Mouse (Mus musculus): ENCODE measurements around the gene Eef2. TPM values are rescaled to one million over a fixed set of nuclear protein-coding genes. Genes with fewer than 3 reads are reported as not detected.

The Eef2 gene
- polyA plus RNA-seq, 1 experiment: 1,330 TPM

DNA sequence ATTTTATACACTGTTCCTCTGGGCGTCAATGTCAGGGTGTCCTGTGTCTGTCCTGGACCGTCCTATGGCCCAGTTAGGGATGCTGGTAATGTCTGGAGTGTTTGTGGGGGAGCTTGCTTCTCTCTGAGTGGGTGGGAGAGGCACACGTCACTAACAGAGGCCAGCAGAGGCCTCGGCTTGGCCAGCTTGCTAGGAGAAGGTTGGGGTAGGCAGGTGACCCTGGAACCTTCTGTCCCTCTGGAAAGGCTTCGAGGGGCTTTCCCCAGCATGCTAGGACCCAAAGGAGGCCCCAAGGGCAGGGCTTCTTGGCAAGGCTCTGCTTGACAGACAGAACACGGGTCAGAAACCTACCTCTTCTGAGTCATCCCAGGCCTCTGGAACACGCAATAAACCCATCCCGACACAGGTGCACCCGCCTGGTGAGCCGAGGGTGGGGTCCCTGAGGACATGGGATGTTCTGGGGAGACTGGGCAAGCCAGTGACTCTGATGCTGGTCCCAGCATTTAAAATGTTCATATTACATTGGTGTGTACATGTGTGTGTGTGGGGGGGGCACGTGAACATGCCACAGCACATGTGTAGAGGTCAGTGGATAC lies 20.1 kb downstream of the Eef2 start:
- Histone ChIP-seq H3K27ac (ENCODE audit: insufficient read depth, low read depth, low read length) (no peak overlapping the region), H3K36me3 (ENCODE audit: control insufficient read depth, insufficient read depth, low read length) (no peaks in the 10 kb centered on the region), H3K27me3 (replicated peaks; ENCODE audit: control insufficient read depth, insufficient read depth, low read length) (no peaks in the 10 kb centered on the region), H3K4me3 (ENCODE audit: insufficient read depth, low read depth, low read length) (no peak overlapping the region), H3K4me1 (ENCODE audit: control insufficient read depth, insufficient read depth, low read length) (peaks cover 2% of the 10 kb centered on the region; the same call in 1 of the 2 replicates)
- TF ChIP-seq POLR2A (IDR thresholded peaks at IDR 0.05; ENCODE audit: low read depth, low read length): no peak
- TF ChIP-seq CTCF (conservative IDR thresholded peaks at IDR 0.05; ENCODE audit: insufficient read depth, insufficient read length, low read depth, low read length): no peak
- 69% methylated on average over 11 of the region's 11 CpGs for WGBS
- no peak for DNase-seq

DNA sequence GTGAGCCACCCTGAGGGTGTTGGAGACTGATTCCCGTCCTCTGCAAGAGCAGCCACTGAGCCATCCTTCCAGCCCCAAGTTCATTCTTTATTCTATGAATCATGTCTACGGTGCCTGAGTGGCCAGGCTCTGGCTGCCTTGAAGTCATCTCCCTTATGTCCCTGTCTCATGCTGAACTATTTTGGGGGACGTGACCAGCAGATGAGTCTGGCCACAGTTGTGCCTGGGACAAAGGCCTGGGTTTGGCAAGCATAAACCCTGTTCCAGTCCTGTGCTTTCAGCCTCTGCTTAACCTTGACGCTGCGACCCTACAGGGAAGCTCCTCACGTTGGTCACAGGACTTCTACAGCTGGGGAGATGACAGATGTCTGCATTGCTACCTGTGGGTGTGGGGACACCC lies 20.9 kb downstream of the Eef2 start:
- Histone ChIP-seq H3K4me1 (ENCODE audit: control insufficient read depth, insufficient read depth, low read length) (no peaks in the 10 kb centered on the region), H3K27me3 (replicated peaks; ENCODE audit: control insufficient read depth, insufficient read depth, low read length) (no peaks in the 10 kb centered on the region), H3K4me3 (ENCODE audit: insufficient read depth, low read depth, low read length) (no peak overlapping the region), H3K27ac (ENCODE audit: insufficient read depth, low read depth, low read length) (no peak overlapping the region), H3K36me3 (ENCODE audit: control insufficient read depth, insufficient read depth, low read length) (no peaks in the 10 kb centered on the region)
- TF ChIP-seq CTCF (conservative IDR thresholded peaks at IDR 0.05; ENCODE audit: insufficient read depth, insufficient read length, low read depth, low read length): no peak
- TF ChIP-seq POLR2A (IDR thresholded peaks at IDR 0.05; ENCODE audit: low read depth, low read length): no peak
- DNase-seq: no peak
- WGBS: 53% methylated on average over 6 of the region's 6 CpGs

DNA sequence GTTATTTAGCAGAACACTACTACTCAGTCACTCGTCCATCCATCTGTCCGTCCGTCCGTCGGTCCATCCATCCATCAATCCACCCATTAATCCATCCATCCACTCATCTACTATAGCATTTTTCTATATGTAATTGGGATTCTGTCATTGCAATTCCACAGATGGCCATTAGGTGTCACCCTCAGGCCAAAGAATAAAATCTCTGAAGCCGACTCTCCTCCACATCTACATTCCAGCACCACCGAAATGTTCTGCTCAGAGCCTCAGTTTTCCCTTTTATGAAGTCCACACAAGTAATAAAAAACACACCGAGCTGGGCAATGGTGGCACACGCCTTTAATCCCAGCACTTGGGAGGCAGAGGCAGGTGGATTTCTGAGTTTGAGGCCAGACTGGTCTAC lies 21.8 kb downstream of the Eef2 start:
- Histone ChIP-seq H3K4me1 (ENCODE audit: control insufficient read depth, insufficient read depth, low read length) (no peaks in the 10 kb centered on the region), H3K36me3 (ENCODE audit: control insufficient read depth, insufficient read depth, low read length) (no peaks in the 10 kb centered on the region), H3K27me3 (replicated peaks; ENCODE audit: control insufficient read depth, insufficient read depth, low read length) (no peaks in the 10 kb centered on the region), H3K4me3 (ENCODE audit: insufficient read depth, low read depth, low read length) (no peak overlapping the region), H3K27ac (ENCODE audit: insufficient read depth, low read depth, low read length) (no peak overlapping the region)
- peak; percentile 62 for DNase-seq
- no peak for TF ChIP-seq POLR2A (IDR thresholded peaks at IDR 0.05; ENCODE audit: low read depth, low read length)
- peak; percentile 54 for TF ChIP-seq CTCF (conservative IDR thresholded peaks at IDR 0.05; ENCODE audit: insufficient read depth, insufficient read length, low read depth, low read length)
- WGBS: under 1% methylated on average over 9 of the region's 9 CpGs

DNA sequence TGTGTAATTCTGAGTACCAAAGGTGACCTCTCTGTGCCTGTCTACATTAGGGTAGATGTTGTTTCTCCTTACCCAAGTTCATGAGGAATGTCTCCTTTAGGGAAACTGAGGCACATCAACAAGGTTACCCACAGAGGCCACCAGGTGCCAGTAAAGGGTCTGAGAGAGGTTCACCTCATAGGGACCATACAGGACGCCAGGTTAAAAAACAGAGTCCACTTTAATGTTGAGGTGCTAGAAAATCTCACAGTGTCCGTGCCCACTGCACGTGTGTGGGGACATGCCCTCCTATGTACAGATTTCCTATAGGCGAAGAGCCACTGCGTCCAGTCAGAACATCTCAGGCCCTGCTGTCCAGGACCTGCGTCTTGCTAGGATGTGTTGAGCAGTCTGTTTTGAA lies 22.6 kb downstream of the Eef2 start:
- WGBS: 86% methylated on average over 6 of the region's 6 CpGs
- H3K27me3 ChIP-seq (replicated peaks; ENCODE audit: control insufficient read depth, insufficient read depth, low read length): no peaks in the 10 kb centered on the region

DNA sequence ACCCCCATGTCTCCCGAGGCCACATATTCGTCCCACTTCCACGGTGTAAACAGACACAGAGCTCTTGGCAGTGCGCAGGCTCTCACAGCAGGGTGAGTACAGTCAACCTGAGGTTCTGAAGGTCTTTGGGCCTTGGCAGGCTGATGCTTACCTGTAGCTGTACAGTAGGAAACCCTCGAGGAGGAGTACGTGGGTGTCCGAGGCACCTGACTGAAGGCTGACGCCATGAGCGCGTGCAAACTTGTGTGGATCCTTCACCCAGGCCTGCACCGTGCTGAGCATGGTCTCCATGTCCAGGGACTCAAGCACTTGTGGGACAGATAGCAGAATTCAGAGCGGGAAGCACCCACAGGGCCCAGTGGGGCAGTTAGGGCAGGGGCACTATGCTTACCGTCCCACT lies 23.7 kb downstream of the Eef2 start:
- Histone ChIP-seq H3K36me3 (ENCODE audit: control insufficient read depth, insufficient read depth, low read length) (no peaks in the 10 kb centered on the region), H3K4me3 (ENCODE audit: insufficient read depth, low read depth, low read length) (no peak overlapping the region), H3K4me1 (ENCODE audit: control insufficient read depth, insufficient read depth, low read length) (no peaks in the 10 kb centered on the region), H3K27me3 (replicated peaks; ENCODE audit: control insufficient read depth, insufficient read depth, low read length) (no peaks in the 10 kb centered on the region), H3K27ac (ENCODE audit: insufficient read depth, low read depth, low read length) (no peak overlapping the region)
- DNase-seq: no peak
- TF ChIP-seq CTCF (conservative IDR thresholded peaks at IDR 0.05; ENCODE audit: insufficient read depth, insufficient read length, low read depth, low read length): no peak
- no peak for TF ChIP-seq POLR2A (IDR thresholded peaks at IDR 0.05; ENCODE audit: low read depth, low read length)
- WGBS: 84% methylated on average over 13 of the region's 13 CpGs

More for the DNA sequence above, 22.6 kb downstream of the Eef2 start:
- TF ChIP-seq POLR2A (IDR thresholded peaks at IDR 0.05; ENCODE audit: low read depth, low read length) (no peak), CTCF (conservative IDR thresholded peaks at IDR 0.05; ENCODE audit: insufficient read depth, insufficient read length, low read depth, low read length) (no peak)
- Histone ChIP-seq H3K36me3 (ENCODE audit: control insufficient read depth, insufficient read depth, low read length) (no peaks in the 10 kb centered on the region), H3K4me1 (ENCODE audit: control insufficient read depth, insufficient read depth, low read length) (no peaks in the 10 kb centered on the region), H3K4me3 (ENCODE audit: insufficient read depth, low read depth, low read length) (no peak overlapping the region), H3K27ac (ENCODE audit: insufficient read depth, low read depth, low read length) (no peak overlapping the region)
- no peak for DNase-seq

DNA sequence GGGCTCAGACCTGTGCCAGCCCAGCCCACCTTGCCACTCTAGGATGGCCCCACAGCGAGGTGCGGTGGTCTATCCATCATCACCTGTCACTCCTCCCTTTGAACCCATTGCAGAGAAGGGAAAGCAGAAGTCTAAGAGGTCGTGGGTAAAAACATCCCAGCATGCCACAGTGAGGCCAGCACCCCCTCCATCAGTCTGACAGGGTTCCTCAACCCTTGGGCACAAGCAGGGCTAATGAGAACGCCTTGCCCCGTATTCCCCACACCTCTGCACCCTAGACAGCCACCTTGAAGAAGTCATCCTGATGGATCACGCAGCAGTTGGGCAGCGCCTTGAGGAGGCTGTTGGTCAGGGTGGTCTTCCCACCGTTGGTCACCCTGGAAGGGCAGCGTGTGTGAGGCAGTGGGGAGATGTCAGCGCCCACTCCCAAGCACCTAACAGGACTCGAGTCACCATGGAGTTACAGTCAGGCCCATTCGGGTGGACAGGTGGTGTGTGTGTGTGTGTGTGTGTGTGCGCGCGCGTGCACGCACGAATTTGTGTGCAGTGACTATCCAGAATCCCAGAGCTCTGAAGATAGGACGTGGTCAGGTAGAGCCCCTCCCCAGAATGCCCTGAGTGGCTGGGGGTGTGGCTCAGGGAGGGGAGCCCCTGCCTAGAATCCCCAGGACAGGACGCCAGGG lies 24.3 kb downstream of the Eef2 start:
- no peak for TF ChIP-seq CTCF (conservative IDR thresholded peaks at IDR 0.05; ENCODE audit: insufficient read depth, insufficient read length, low read depth, low read length)
- no peak for TF ChIP-seq POLR2A (IDR thresholded peaks at IDR 0.05; ENCODE audit: low read depth, low read length)
- no peak overlapping the region for H3K27ac ChIP-seq (ENCODE audit: insufficient read depth, low read depth, low read length)
- H3K4me1 ChIP-seq (ENCODE audit: control insufficient read depth, insufficient read depth, low read length): no peaks in the 10 kb centered on the region
- WGBS: 81% methylated on average over 20 of the region's 20 CpGs
- no peak for DNase-seq
- no peaks in the 10 kb centered on the region for H3K36me3 ChIP-seq (ENCODE audit: control insufficient read depth, insufficient read depth, low read length)
- H3K4me3 ChIP-seq (ENCODE audit: insufficient read depth, low read depth, low read length): no peak overlapping the region
- H3K27me3 ChIP-seq (replicated peaks; ENCODE audit: control insufficient read depth, insufficient read depth, low read length): no peaks in the 10 kb centered on the region

All from kidney, adult 2 months (tissue).